Mouse (Mus musculus): Measurements from ENCODE around the gene Fyn. TPM values are rescaled to one million over a fixed set of nuclear protein-coding genes. Genes with fewer than 3 reads are reported as not detected.

Fyn gene
- total RNA-seq, 2 experiments from 2014 or later, result 119 to 138 TPM

DNA sequence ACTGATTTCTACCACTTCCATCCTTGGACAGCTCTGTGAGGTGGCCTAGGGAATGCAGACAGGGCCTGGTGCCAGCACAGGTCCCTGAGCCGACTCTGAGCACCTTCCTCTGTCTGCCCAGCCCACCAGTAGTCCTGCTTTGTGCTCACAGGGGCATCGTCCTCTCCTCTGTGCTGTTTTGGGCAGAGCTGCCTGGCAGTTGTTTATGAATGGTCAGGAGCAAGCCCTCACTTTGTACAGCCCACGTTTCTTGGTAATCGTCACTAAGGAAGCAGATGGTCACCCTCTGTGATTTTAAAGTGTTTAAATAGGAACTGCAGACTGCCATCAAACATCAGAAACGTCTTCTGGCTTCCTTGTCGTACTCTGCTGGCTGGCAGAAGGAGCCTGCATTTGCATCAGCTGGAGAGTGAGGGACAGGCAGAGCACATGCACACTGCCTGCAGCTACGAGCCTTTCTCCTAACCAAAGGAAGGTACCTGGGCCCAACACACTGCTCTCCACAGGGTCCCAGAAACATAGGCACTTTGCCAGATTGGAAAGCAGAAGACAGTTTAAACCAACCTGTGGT is 173.4 kb downstream of the Fyn start:
- intact Hi-C loops (cut with DNase I), result no loop called here
- DNase-seq (ENCODE audit: low spot score in 2 of 2), result peak; percentile 42 to 52

DNA sequence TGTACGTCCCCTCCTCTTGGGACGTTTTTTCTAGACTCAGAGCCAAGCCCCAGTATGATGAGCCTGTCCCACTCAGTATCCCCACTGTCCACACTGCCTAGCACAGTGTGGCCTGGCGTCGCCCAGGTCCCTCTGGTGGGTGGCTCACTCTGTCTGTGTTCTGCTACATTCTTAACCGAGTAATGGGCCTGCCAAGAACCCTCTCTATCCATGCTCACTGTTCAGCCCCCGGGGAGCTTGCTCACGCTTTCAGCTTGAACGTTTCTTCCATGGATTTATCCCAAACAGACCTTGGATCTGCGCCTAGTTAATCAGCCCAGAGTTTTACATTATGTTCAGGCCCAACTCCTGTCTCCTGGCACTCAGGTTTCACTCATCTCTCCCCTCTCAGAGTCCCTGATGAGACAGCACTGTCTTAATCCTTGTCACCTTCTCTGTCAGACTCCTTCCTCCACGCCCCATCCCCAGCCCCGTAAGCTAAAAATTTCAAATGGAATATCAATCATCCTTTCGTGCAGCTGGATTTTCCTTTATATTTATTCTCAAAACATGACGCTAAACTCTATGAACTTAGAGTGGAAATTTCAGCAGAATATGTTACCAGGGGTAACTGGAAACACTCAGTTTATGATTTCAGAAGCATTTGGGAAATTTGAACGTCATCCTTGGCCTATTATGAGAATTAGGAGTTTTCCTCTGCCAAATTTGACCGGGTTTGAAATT is 174.0 kb downstream of the Fyn start:
- DNase-seq (ENCODE audit: low spot score in 2 of 2), result no peak
- intact Hi-C loops (cut with DNase I), result no loop called here

DNA sequence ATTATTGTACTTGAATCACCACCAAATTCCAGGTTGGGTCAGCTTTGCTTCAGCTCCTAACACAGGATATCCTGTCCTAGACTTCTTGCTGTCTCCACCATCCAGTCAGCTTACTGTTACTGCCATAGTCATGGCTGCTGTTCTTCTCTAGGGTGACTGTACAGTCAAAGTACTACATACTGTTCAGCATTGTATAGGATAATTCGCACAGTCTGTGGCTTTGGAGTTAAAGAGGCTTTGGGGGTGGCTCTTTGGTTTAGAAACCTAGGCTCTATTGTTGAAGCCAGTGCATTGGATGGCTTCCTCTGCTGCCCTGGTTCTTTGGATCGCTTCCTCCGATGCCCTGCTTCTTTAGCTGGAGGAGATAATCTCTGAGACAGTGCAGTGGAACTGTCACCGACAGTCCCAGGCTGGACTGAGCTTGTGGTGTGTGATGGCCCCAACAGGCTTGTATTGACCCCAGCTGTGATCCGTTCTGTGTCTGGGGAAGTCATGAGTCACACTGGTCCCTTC is 174.7 kb downstream of the Fyn start:
- intact Hi-C loops (cut with DNase I), result no loop called here
- no peak for DNase-seq (ENCODE audit: low spot score in 2 of 2)

DNA sequence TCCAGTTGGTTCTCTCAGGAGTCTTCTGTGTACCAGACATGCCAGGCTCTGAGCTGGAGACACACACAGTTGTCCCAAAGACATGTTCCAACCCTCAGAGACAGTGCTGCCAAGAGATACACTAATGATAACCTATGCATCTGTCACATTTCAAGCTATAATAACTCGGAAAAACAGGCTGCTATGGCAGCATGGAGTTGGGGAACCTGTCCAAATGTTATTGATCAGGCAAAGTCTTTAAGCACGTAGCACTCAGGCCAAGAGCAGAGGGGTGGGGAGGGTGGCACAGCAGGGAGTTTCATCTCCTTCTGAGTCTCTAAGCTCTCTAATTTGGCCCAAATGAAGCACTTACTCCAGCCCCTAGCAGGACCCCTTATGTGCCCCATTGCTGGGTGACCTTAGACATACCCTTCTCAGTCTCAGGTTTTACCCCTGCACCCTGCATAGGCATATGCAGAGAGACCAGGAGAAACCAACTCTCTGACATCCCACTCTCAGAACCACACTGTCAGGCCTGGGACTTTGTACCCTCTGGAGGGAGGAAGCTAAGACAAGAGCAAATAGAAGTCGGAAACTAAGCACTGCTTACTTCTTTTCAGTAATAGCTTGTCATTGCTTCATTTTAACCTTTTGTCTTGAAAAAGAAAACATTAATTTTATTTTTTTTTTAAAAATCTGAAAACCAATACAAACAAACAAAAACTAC is 178.9 kb downstream of the Fyn start:
- intact Hi-C loops (cut with DNase I), result no loop called here
- no peak for DNase-seq (ENCODE audit: low spot score in 2 of 2)

DNA sequence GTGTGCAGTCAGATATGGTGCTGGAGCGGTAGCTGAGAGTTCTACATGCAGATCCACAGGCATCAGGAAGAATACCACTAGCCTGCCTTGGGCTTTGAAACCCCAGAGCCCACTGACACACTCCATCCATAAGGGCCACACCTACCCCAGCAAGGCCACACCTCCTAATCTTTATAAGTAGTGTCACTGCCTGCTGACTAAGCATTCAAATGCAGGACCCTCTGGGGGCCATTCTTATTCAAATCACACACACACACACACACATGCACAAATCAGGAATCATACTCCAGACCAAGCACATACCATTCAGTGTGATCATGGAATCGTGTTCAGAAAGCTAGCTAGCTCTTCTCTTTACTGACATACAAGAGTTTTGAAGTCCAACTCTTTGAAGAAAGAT is 182.1 kb downstream of the Fyn start:
- DNase-seq (ENCODE audit: low spot score in 2 of 2), result no peak
- intact Hi-C loops (cut with DNase I), result loop anchor here (5.0 kb wide), 1 partner anchor 62 kb away; the partner anchor contains the start of gene Traf3ip2

DNA sequence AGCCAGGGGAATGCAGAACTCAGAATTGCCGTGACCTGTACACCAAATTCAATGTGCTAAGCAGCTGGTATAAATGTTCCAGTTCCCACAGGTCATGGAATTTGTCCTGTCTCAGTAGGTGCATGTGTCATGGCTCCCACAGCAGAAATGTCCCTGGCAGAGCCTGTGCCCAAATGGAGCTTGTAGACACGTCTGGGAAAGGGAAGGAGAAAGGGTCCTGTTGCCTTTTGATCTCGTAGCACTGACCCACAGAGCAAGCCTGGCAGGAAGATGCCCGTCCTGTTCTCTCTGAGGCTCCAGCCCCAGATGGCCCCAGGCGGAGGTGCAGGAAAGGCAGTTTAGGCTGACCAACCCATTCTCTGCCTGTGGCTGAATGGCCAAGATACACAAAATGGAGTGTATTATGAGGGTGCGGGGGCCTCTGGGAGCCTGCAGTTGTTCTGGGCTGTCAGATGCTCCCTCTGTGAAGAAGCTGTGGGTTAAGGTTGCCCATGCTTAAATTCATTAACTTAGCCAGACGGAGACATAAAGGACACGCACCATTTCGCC is 183.1 kb downstream of the Fyn start:
- DNase-seq (ENCODE audit: low spot score in 2 of 2), result no peak
- intact Hi-C loops (cut with DNase I), result loop anchor here (5.0 kb wide), 1 partner anchor 61 kb away; the partner anchor contains the start of gene Traf3ip2

DNA sequence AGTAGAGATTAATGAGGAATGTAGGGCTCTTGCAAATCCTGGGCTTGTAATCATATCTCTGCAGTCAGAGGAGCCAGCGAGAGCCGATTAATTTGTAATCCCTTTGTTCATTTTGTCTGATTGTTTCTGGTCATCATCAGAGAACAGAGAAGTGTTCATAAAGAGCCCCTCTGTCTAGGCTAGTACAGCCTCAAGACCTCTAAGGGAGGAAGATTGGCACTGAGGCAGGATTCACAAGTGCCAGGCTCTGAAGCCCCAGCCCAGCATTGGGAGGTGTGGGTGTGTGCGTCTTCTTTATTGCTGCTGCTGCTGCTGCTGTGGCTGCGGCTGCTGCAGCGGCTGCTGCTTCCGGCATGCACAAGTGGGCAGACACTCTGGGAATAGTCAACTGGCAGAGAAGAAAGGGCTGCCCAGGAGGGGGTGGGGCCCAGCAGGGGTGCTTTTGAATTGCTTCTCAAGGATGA is 183.7 kb downstream of the Fyn start:
- intact Hi-C loops (cut with DNase I), result loop anchor here (5.0 kb wide), 1 partner anchor 60 kb away; the partner anchor contains the start of gene Traf3ip2
- no peak for DNase-seq (ENCODE audit: low spot score in 2 of 2)

DNA sequence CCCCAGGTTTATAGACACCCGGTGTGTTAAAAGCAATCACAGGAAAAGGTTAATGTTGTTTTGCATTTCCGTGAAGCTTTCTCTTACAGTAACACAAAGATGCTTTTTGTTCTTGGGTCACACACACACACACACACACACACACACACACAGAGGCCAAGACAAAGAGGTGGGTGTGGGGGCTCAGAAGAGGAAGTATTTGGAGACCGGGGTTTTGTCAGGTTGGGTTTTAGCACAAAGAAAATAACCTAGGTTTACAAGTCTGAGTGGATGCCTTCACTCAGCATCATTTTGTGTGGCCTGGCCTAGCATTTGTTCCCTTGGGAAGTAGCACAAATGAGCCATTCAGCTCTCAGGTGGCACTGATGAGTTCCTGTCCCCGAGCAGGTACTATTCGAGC is 184.2 kb downstream of the Fyn start:
- intact Hi-C loops (cut with DNase I), result loop anchor here (5.0 kb wide), 1 partner anchor 59 kb away; the partner anchor contains the start of gene Traf3ip2
- no peak for DNase-seq (ENCODE audit: low spot score in 2 of 2)

DNA sequence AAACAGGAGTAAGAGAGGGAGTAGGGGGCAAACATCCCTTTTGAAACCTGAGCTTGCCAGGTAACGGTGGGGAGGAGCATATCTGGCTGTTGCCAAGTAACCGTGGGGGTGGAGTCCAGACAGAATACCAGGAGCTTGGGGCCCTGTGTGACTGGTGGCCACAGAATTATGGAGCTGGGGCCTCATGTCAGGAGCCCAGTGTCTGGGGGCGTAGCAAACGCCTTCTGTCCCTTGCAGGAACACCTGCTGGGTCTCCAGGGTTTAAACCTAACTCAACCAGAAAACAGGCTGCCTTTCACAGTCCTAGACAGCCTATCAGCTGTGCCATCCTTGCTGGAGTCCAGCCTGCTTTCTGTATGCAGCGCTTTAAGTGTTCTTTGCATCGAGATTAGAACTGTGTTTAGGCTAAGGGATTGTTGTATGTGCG is 186.6 kb downstream of the Fyn start:
- DNase-seq (ENCODE audit: low spot score in 2 of 2), result no peak
- intact Hi-C loops (cut with DNase I), result no loop called here

DNA sequence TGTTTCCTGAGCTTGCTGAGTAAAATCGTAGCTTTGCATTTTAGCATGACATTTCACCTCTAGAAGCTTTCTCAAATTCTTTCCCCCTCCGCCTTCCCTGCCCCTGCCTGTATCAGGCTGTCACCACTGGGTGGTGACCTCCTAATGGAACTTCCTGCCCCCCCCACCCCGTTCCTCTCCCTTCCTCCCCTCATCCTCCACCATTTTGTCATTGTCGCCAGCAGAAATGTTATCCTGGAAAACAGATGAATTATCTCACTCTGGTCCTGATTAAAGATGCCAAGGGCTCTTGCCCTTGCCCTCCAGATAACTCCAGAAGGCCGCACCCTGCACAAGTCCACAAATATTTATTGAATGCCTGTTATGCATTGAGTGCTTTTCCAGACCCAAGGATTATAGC is 187.1 kb downstream of the Fyn start:
- intact Hi-C loops (cut with DNase I), result no loop called here
- no peak for DNase-seq (ENCODE audit: low spot score in 2 of 2)

DNA sequence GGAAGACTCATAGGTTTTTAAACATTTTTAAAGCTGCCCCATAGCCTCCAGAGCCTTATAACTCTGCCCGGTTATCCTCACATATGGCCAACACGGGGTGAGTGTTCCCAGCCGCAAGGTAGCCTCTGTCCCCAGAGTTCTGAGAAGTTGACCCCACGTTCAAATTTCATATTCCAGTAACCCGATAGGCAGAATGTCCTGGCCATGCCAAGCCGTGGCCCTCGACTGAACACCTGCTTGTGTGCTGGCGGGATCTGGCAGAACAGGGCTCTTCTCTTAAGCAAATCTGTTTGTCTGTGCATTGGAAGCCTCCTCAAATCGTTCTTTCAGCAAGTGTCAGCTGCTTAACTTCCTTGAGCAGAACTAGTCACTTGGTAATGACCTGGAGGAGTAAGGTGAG is 188.7 kb downstream of the Fyn start:
- intact Hi-C loops (cut with DNase I), result no loop called here
- no peak for DNase-seq (ENCODE audit: low spot score in 2 of 2)

DNA sequence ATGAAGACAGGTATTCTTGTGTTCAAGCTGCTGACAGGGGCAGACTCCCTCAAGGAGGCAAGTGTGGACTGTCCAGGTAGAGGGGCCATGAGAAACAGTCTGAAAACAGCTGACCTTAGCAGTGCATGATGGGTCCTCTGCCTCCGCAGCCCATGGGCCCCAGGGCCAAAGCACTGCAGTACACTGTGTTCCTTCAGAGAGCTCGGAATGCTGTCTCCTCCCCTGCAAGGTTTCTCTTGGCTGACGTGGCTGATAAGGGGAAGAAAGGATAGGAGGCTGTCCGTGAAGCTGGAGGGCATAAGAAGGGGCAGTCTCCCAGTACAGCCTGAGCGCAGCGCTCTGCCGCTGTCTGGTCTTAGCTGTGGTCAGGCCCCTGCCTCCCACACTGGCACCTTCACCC is 189.2 kb downstream of the Fyn start:
- DNase-seq (ENCODE audit: low spot score in 2 of 2), result no peak
- intact Hi-C loops (cut with DNase I), result no loop called here

DNA sequence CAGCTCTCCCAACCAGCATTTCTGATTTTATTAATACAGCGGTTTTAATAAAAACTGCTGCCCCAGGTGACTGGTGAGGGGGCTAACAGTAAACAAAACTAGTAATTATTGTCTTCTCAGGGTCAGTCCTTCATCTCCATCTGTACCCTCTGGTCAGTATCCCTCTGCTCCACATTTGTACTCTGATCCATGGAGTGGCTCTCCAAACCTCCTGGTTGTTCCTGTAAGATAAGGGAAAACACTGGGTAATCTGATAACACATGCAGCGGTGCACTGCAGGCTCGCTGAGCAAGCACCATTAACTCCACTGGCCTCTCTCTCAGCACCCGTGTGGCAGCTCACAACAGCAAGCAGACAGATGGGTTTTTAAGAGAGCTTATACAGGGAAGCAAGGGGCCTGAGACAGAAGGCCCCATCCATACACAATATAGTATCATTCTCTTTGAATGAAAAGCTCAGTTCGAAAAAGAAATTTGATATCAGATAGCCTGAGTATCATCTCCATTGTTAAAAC is 189.9 kb downstream of the Fyn start:
- intact Hi-C loops (cut with DNase I), result no loop called here
- DNase-seq (ENCODE audit: low spot score in 2 of 2), result no peak

DNA sequence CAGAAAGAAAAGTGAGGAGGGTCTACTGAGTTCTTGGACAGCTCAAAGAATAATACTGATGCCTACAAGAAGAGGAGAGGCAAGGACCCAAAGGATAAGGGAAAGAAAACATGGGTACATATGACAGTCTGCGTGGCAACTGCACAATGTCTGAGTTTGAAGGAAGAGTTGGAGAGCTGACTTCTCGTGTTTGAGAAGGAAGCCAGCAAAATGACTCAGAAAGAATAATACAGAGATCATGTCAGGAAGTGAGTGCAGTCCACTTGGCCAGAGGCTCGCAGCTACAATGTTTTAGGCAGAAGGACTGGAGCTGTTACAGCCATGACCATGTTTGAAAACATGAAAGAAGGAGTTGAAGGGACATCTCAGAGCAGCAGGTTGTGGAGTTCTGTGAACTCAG is 190.7 kb downstream of the Fyn start:
- DNase-seq (ENCODE audit: low spot score in 2 of 2), result no peak
- intact Hi-C loops (cut with DNase I), result no loop called here

DNA sequence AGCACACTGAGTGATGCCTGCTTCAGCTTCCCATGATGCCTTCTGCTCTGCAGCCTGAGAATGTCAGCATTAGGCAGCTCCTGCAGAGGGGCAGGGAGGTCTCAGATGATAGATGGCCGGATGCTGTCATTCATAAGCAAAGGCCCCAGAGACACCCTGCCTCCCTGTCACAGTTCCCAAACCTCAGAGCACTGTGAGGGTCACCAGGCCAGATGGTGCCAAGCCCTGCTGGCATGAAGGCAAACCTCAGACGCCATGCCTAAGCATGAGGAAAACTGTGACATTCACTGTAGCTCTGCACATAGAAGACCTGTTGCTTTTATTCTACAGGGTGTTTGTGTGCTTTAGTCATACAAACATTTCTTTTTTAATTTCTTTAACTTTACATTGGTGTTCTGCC is 193.7 kb downstream of the Fyn start:
- intact Hi-C loops (cut with DNase I), result no loop called here
- no peak for DNase-seq (ENCODE audit: low spot score in 2 of 2)

DNA sequence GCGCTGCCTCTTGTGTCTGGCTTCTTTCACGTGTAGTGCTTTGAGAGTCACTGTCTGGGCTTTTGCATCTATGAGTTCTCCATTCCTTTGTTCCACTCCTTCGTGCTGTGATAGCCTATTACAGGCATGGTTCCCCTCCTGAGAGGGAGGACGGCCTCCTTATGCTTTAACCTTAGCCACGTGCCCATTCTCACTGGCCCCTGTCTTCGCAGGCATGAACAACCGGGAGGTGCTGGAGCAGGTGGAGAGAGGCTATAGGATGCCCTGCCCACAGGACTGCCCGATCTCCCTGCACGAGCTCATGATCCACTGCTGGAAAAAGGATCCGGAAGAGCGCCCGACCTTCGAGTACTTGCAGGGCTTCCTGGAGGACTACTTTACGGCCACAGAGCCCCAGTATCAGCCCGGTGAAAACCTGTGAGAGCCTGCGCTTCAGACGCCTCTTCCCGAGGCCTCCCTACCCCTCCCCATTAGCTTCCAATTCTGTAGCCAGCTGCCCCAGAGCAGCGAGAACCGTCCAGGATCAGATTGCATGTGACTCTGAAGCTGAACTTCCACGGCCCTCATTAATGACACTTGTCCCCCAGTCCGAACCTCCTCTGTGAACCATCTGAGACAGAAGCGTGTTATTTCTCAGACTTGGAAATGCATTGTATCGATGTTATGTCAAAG is 195.0 kb downstream of the Fyn start:
- DNase-seq (ENCODE audit: low spot score in 2 of 2), result no peak
- intact Hi-C loops (cut with DNase I), result no loop called here

DNA sequence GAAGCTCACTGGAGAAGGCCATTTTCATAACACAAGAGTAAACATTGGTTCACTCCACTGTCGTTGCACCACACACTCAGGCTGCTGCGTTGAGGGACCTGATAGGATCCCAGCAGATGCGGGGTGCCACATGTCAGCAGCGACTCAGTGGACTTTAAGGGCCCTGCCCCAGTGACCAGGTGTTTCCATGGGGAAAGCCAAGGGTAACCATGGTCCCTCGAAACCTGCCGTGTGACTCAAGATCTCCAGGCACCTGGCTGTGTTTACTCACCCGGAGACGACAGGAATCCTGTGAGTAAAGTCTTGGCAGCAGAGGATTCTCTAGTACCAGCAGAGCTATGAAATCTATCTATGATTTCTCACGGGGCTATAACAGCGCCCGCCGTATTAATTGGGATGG is 198.2 kb downstream of the Fyn start:
- intact Hi-C loops (cut with DNase I), result no loop called here
- no peak for DNase-seq (ENCODE audit: low spot score in 2 of 2)

DNA sequence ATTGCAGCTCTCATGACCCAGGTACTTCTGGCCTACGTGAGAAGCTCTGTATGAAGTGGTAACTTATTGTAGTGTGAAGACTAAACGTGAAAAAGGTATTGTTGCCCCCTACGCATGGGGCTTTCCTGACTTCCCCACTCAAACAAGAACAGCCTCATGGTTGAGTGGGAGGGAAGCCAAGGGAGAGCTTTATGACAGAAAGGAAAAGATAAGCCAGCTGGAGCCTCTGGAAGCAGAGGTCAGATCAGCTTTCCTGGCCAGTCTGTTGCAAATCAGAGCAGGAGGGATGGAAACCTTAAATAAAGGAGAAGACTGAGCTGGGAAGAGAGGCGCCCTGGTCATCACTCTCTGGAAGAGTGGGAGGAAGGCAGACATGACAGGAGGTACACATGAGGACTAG is 200.3 kb downstream of the Fyn start:
- intact Hi-C loops (cut with DNase I), result no loop called here
- no peak for DNase-seq (ENCODE audit: low spot score in 2 of 2)

DNA sequence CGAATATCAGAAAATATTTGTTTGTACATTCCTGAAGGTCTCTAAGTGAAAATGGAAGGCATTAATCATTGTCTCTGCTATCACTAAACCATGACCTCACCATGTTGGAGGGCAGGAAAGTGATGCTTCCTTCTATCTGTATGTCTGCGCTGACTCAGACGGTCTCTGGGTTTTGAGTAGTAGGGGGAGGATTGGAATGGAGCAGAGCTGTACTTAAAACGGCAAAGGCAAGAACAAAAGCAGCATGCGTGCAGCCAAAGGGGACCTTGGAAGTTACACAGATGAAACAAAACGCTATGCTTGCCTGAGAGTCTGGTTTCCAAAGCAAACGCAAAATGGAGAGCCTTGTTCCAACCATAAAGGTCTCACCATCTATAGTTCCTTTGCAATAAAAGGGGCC is 202.4 kb downstream of the Fyn start:
- intact Hi-C loops (cut with DNase I), result no loop called here
- DNase-seq (ENCODE audit: low spot score in 2 of 2), result no peak

Measured in left cerebral cortex, postnatal 36 days (tissue).